Mouse (Mus musculus): ENCODE data around the gene Krt39. TPM values are rescaled to one million over a fixed set of nuclear protein-coding genes. Genes with fewer than 3 reads are reported as not detected.

Gene Krt39
- polyA plus RNA-seq, 1 experiment from 2014 or later: not detected

GRCm38 (mm10) chr11:99494741-99495140 lies 26.4 kb downstream of the Krt39 start:
- DNase-seq (ENCODE audit: low spot score): no peak
- Histone ChIP-seq H3K36me3 (no peaks in the 10 kb centered on the region), H3K4me1 (replicated peaks) (no peaks in the 10 kb centered on the region; the same call in 1 of the 2 replicates), H3K27ac (no peak overlapping the region), H3K27me3 (ENCODE audit: insufficient read depth, poor library complexity, severe bottlenecking) (no peaks in the 10 kb centered on the region), H3K4me3 (no peak overlapping the region), H3K9me3 (no peaks in the 10 kb centered on the region)
- 90% methylated on average over 4 of the region's 4 CpGs for WGBS

GRCm38 (mm10) chr11:99493574-99493850 lies 27.6 kb downstream of the Krt39 start:
- H3K4me3 ChIP-seq: no peak overlapping the region
- no peaks in the 10 kb centered on the region for H3K9me3 ChIP-seq
- H3K27ac ChIP-seq: no peak overlapping the region
- peaks cover 11% of the 10 kb centered on the region for H3K4me1 ChIP-seq (replicated peaks)
- no peaks in the 10 kb centered on the region for H3K27me3 ChIP-seq (ENCODE audit: insufficient read depth, poor library complexity, severe bottlenecking)
- WGBS: 72% methylated on average over 5 of the region's 5 CpGs
- H3K36me3 ChIP-seq: no peaks in the 10 kb centered on the region
- DNase-seq (ENCODE audit: low spot score): no peak

GRCm38 (mm10) chr11:99492733-99493573 lies 28.2 kb downstream of the Krt39 start, which contains the start of gene Krt23:
Gene Krt23, minus strand, starts transcription at chr11:99493137.
- DNase-seq (ENCODE audit: low spot score): no peak
- H3K4me1 ChIP-seq (replicated peaks): peaks cover 13% of the 10 kb centered on the region
- H3K27me3 ChIP-seq (ENCODE audit: insufficient read depth, poor library complexity, severe bottlenecking): no peaks in the 10 kb centered on the region
- H3K27ac ChIP-seq: no peak within 1 kb of the TSS
- 88% methylated on average over 22 of the region's 22 CpGs for WGBS
- H3K4me3 ChIP-seq: no peak within 1 kb of the TSS
- no peaks in the 10 kb centered on the region for H3K9me3 ChIP-seq
- no peaks in the 10 kb centered on the region for H3K36me3 ChIP-seq

GRCm38 (mm10) chr11:99491040-99491439 lies 30.1 kb downstream of the Krt39 start:
- H3K9me3 ChIP-seq: no peaks in the 10 kb centered on the region
- no peaks in the 10 kb centered on the region for H3K27me3 ChIP-seq (ENCODE audit: insufficient read depth, poor library complexity, severe bottlenecking)
- H3K27ac ChIP-seq: no peak overlapping the region
- H3K4me3 ChIP-seq: no peak overlapping the region
- WGBS: 86% methylated on average over 8 of the region's 8 CpGs
- peaks cover 13% of the 10 kb centered on the region for H3K4me1 ChIP-seq (replicated peaks)
- DNase-seq (ENCODE audit: low spot score): no peak
- H3K36me3 ChIP-seq: no peaks in the 10 kb centered on the region

- H3K4me1 ChIP-seq (replicated peaks): peaks cover 13% of the 10 kb centered on the region
- H3K27me3 ChIP-seq (ENCODE audit: insufficient read depth, poor library complexity, severe bottlenecking): no peaks in the 10 kb centered on the region
- WGBS: 66% methylated on average over 4 of the region's 4 CpGs
- H3K36me3 ChIP-seq: no peaks in the 10 kb centered on the region
- H3K9me3 ChIP-seq: no peaks in the 10 kb centered on the region
- no peak for DNase-seq (ENCODE audit: low spot score)
- no peak overlapping the region for H3K4me3 ChIP-seq
- H3K27ac ChIP-seq: no peak overlapping the region
Measured at GRCm38 (mm10) chr11:99490624-99491023, 30.5 kb downstream of the Krt39 start.

- no peak overlapping the region for H3K4me3 ChIP-seq
- H3K9me3 ChIP-seq: no peaks in the 10 kb centered on the region
- H3K27ac ChIP-seq: no peak overlapping the region
- H3K27me3 ChIP-seq (ENCODE audit: insufficient read depth, poor library complexity, severe bottlenecking): no peaks in the 10 kb centered on the region
- H3K36me3 ChIP-seq: no peaks in the 10 kb centered on the region
- 45% methylated on average over 3 of the region's 3 CpGs for WGBS
- peaks cover 13% of the 10 kb centered on the region for H3K4me1 ChIP-seq (replicated peaks)
- no peak for DNase-seq (ENCODE audit: low spot score)
Measured at GRCm38 (mm10) chr11:99489233-99489632, 31.9 kb downstream of the Krt39 start.

GRCm38 (mm10) chr11:99474981-99475380 lies 46.2 kb downstream of the Krt39 start:
- Histone ChIP-seq H3K27me3 (ENCODE audit: insufficient read depth, poor library complexity, severe bottlenecking) (no peaks in the 10 kb centered on the region), H3K27ac (no peak overlapping the region), H3K36me3 (no peaks in the 10 kb centered on the region), H3K9me3 (no peaks in the 10 kb centered on the region), H3K4me3 (no peak overlapping the region), H3K4me1 (replicated peaks) (no peaks in the 10 kb centered on the region)
- 86% methylated on average over 3 of the region's 3 CpGs for WGBS
- DNase-seq (ENCODE audit: low spot score): no peak

- H3K27me3 ChIP-seq (ENCODE audit: insufficient read depth, poor library complexity, severe bottlenecking): no peaks in the 10 kb centered on the region
- no peak for DNase-seq (ENCODE audit: low spot score)
- no peak overlapping the region for H3K4me3 ChIP-seq
- no peak overlapping the region for H3K27ac ChIP-seq
- no peaks in the 10 kb centered on the region for H3K4me1 ChIP-seq (replicated peaks)
- H3K36me3 ChIP-seq: no peaks in the 10 kb centered on the region
- no peaks in the 10 kb centered on the region for H3K9me3 ChIP-seq
- WGBS: 87% methylated on average over 6 of the region's 6 CpGs
Measured at GRCm38 (mm10) chr11:99473433-99473832, 47.7 kb downstream of the Krt39 start.

- WGBS: 88% methylated on average over 4 of the region's 4 CpGs
- H3K27ac ChIP-seq: no peak overlapping the region
- H3K27me3 ChIP-seq (ENCODE audit: insufficient read depth, poor library complexity, severe bottlenecking): no peaks in the 10 kb centered on the region
- H3K36me3 ChIP-seq: no peaks in the 10 kb centered on the region
- H3K4me3 ChIP-seq: no peak overlapping the region
- H3K4me1 ChIP-seq (replicated peaks): no peaks in the 10 kb centered on the region
- no peaks in the 10 kb centered on the region for H3K9me3 ChIP-seq
- DNase-seq (ENCODE audit: low spot score): no peak
Measured at GRCm38 (mm10) chr11:99472405-99472804, 48.7 kb downstream of the Krt39 start.

- no peak for DNase-seq (ENCODE audit: low spot score)
- 94% methylated on average over 6 of the region's 6 CpGs for WGBS
- H3K4me3 ChIP-seq: no peak overlapping the region
- no peaks in the 10 kb centered on the region for H3K27me3 ChIP-seq (ENCODE audit: insufficient read depth, poor library complexity, severe bottlenecking)
- H3K4me1 ChIP-seq (replicated peaks): no peaks in the 10 kb centered on the region
- no peaks in the 10 kb centered on the region for H3K36me3 ChIP-seq
- H3K27ac ChIP-seq: no peak overlapping the region
- no peaks in the 10 kb centered on the region for H3K9me3 ChIP-seq
Measured at GRCm38 (mm10) chr11:99471946-99472345, 49.2 kb downstream of the Krt39 start.

- no peak for DNase-seq (ENCODE audit: low spot score)
- Histone ChIP-seq H3K27ac (no peak overlapping the region), H3K36me3 (no peaks in the 10 kb centered on the region), H3K27me3 (ENCODE audit: insufficient read depth, poor library complexity, severe bottlenecking) (no peaks in the 10 kb centered on the region), H3K4me3 (no peak overlapping the region), H3K4me1 (replicated peaks) (no peaks in the 10 kb centered on the region), H3K9me3 (no peaks in the 10 kb centered on the region)
- 85% methylated on average over 4 of the region's 4 CpGs for WGBS
Measured at GRCm38 (mm10) chr11:99469228-99469627, 51.9 kb downstream of the Krt39 start.

GRCm38 (mm10) chr11:99468566-99468965 lies 52.6 kb downstream of the Krt39 start:
- H3K27me3 ChIP-seq (ENCODE audit: insufficient read depth, poor library complexity, severe bottlenecking): no peaks in the 10 kb centered on the region
- H3K36me3 ChIP-seq: no peaks in the 10 kb centered on the region
- no peak overlapping the region for H3K27ac ChIP-seq
- DNase-seq (ENCODE audit: low spot score): no peak
- no peaks in the 10 kb centered on the region for H3K4me1 ChIP-seq (replicated peaks)
- 88% methylated on average over 11 of the region's 11 CpGs for WGBS
- H3K9me3 ChIP-seq: no peaks in the 10 kb centered on the region
- no peak overlapping the region for H3K4me3 ChIP-seq

GRCm38 (mm10) chr11:99466316-99466715 lies 54.8 kb downstream of the Krt39 start:
- Histone ChIP-seq H3K27me3 (ENCODE audit: insufficient read depth, poor library complexity, severe bottlenecking) (no peaks in the 10 kb centered on the region), H3K4me1 (replicated peaks) (no peaks in the 10 kb centered on the region), H3K4me3 (no peak overlapping the region), H3K36me3 (no peaks in the 10 kb centered on the region), H3K9me3 (no peaks in the 10 kb centered on the region), H3K27ac (no peak overlapping the region)
- DNase-seq (ENCODE audit: low spot score): no peak
- 51% methylated on average over 7 of the region's 7 CpGs for WGBS

- Histone ChIP-seq H3K27me3 (ENCODE audit: insufficient read depth, poor library complexity, severe bottlenecking) (no peaks in the 10 kb centered on the region), H3K36me3 (no peaks in the 10 kb centered on the region), H3K4me1 (replicated peaks) (no peaks in the 10 kb centered on the region), H3K4me3 (no peak overlapping the region), H3K27ac (no peak overlapping the region), H3K9me3 (no peaks in the 10 kb centered on the region)
- peak; percentile 83 for DNase-seq (ENCODE audit: low spot score)
- 7% methylated on average over 5 of the region's 5 CpGs for WGBS
Measured at GRCm38 (mm10) chr11:99464836-99465235, 56.3 kb downstream of the Krt39 start.

Measured in hindbrain, embryonic 10.5 days (tissue).